Mouse (Mus musculus) ES-Bruce4 (cell line): ENCODE measurements around the gene Nppb. TPM values are rescaled to one million over a fixed set of nuclear protein-coding genes. Genes with fewer than 3 reads are reported as not detected.

Source experiments
- H3K27ac ChIP-seq: 2 replicates; pipeline ENCODE4 v1.5.1; 2012; ENCODE audit warnings: low read length, inconsistent platforms; ENCODE audit not compliant: insufficient read depth
- H3K27me3 ChIP-seq: 2 replicates; pipeline ENCODE4 v1.6.1; 2012; ENCODE audit warnings: mild to moderate bottlenecking, low read length, inconsistent platforms; ENCODE audit not compliant: control insufficient read depth, poor library complexity, insufficient read depth, severe bottlenecking
- H3K36me3 ChIP-seq: 2 replicates; pipeline ENCODE4 v1.6.1; 2012; ENCODE audit warnings: inconsistent platforms, mild to moderate bottlenecking, low read length, moderate library complexity; ENCODE audit not compliant: control insufficient read depth, poor library complexity, insufficient read depth, severe bottlenecking
- H3K4me1 ChIP-seq: one replicate; pipeline ENCODE4 v1.8.1; 2011; ENCODE audit warnings: low read length; ENCODE audit not compliant: control insufficient read depth, insufficient read depth
- H3K4me3 ChIP-seq: 2 replicates; pipeline ENCODE4 v1.5.1; 2011; ENCODE audit warnings: low read depth, mild to moderate bottlenecking, low read length
- H3K9ac ChIP-seq: 2 replicates; pipeline ENCODE4 v1.6.1; 2012; ENCODE audit warnings: low read depth, mild to moderate bottlenecking, inconsistent platforms; ENCODE audit not compliant: poor library complexity, severe bottlenecking
- H3K9me3 ChIP-seq: replicated peaks from 2 replicates; pipeline ENCODE4 v1.6.1; 2012; ENCODE audit warnings: mild to moderate bottlenecking, low read length, inconsistent platforms; ENCODE audit not compliant: control insufficient read depth, poor library complexity, insufficient read depth, severe bottlenecking
- CTCF ChIP-seq: IDR thresholded peaks from one replicate; pipeline ENCODE4 v1.8.1; 2011; ENCODE audit warnings: low read depth, low read length
- EP300 ChIP-seq: IDR thresholded peaks from 2 replicates; pipeline ENCODE4 v1.6.1; 2011; ENCODE audit warnings: low read depth, low read length; ENCODE audit not compliant: insufficient read depth
- POLR2A ChIP-seq: IDR thresholded peaks from one replicate; pipeline ENCODE4 v1.8.1; 2011; ENCODE audit warnings: low read length; ENCODE audit not compliant: insufficient read depth
- polyA plus RNA-seq: library from polyadenylated mRNA; stranded (reverse); fragments of >200 nt; gene quantifications from 2 replicates; pipeline ENCODE4 v1.2.4, GENCODE M21; 2011; ENCODE audit warnings: low read depth; ENCODE audit not compliant: missing spikeins, insufficient read depth, insufficient read length

Gene Nppb
- polyA plus RNA-seq, 1 experiment: 2.1 TPM

GRCm38 (mm10) chr4:147965712-147966111, 19.9 kb upstream of the Nppb start:
- no peak overlapping the region for H3K27ac ChIP-seq
- no peak overlapping the region for H3K9ac ChIP-seq
- H3K4me3 ChIP-seq: no peak overlapping the region
- no peaks in the 10 kb centered on the region for H3K9me3 ChIP-seq
- no peaks in the 10 kb centered on the region for H3K27me3 ChIP-seq
- no peaks in the 10 kb centered on the region for H3K36me3 ChIP-seq
- no peaks in the 10 kb centered on the region for H3K4me1 ChIP-seq
- TF ChIP-seq CTCF: no peak
- TF ChIP-seq POLR2A: no peak
- TF ChIP-seq EP300: no peak

- H3K27ac ChIP-seq: no peak overlapping the region
- no peak overlapping the region for H3K4me3 ChIP-seq
- H3K36me3 ChIP-seq: no peaks in the 10 kb centered on the region
- no peaks in the 10 kb centered on the region for H3K9me3 ChIP-seq
- H3K9ac ChIP-seq: no peak overlapping the region
- no peaks in the 10 kb centered on the region for H3K27me3 ChIP-seq
- TF ChIP-seq POLR2A: no peak
- no peak for TF ChIP-seq CTCF
- TF ChIP-seq EP300: no peak
- no peaks in the 10 kb centered on the region for H3K4me1 ChIP-seq
These were observed 16.8 kb upstream of the Nppb start for GRCm38 (mm10) chr4:147968816-147969215.

- Histone ChIP-seq H3K4me1 (no peaks in the 10 kb centered on the region), H3K27me3 (no peaks in the 10 kb centered on the region), H3K27ac (no peak overlapping the region), H3K9ac (no peak overlapping the region), H3K4me3 (no peak overlapping the region), H3K9me3 (no peaks in the 10 kb centered on the region), H3K36me3 (no peaks in the 10 kb centered on the region)
- no peak for TF ChIP-seq EP300
- no peak for TF ChIP-seq POLR2A
- no peak for TF ChIP-seq CTCF
These were observed 16.3 kb upstream of the Nppb start for GRCm38 (mm10) chr4:147969337-147969736.

GRCm38 (mm10) chr4:147976237-147976636, 9.4 kb upstream of the Nppb start:
- H3K27me3 ChIP-seq: no peaks in the 10 kb centered on the region
- TF ChIP-seq EP300: no peak
- no peak for TF ChIP-seq CTCF
- no peak for TF ChIP-seq POLR2A
- H3K9me3 ChIP-seq: no peaks in the 10 kb centered on the region
- H3K27ac ChIP-seq: no peak overlapping the region
- no peaks in the 10 kb centered on the region for H3K36me3 ChIP-seq
- H3K4me1 ChIP-seq: no peaks in the 10 kb centered on the region
- H3K4me3 ChIP-seq: no peak overlapping the region
- no peak overlapping the region for H3K9ac ChIP-seq

GRCm38 (mm10) chr4:147977726-147978125, 7.9 kb upstream of the Nppb start:
- Histone ChIP-seq H3K4me3 (no peak overlapping the region), H3K27me3 (no peaks in the 10 kb centered on the region), H3K9me3 (no peaks in the 10 kb centered on the region), H3K27ac (no peak overlapping the region), H3K4me1 (no peaks in the 10 kb centered on the region), H3K36me3 (no peaks in the 10 kb centered on the region), H3K9ac (no peak overlapping the region)
- TF ChIP-seq POLR2A (no peak), EP300 (no peak), CTCF (no peak)

- Histone ChIP-seq H3K4me1 (no peaks in the 10 kb centered on the region), H3K27ac (no peak overlapping the region), H3K4me3 (no peak overlapping the region), H3K27me3 (no peaks in the 10 kb centered on the region), H3K36me3 (no peaks in the 10 kb centered on the region), H3K9me3 (no peaks in the 10 kb centered on the region), H3K9ac (no peak overlapping the region)
- TF ChIP-seq POLR2A (no peak), CTCF (no peak), EP300 (no peak)
These were observed 7.2 kb upstream of the Nppb start for GRCm38 (mm10) chr4:147978391-147978790.
